Mouse (Mus musculus) C2C12 (cell line): ENCODE measurements around the gene Kcnf1. TPM values are rescaled to one million over a fixed set of nuclear protein-coding genes. Genes with fewer than 3 reads are reported as not detected.
"Not testable (repeated sequence)": the region's sequence is repeated elsewhere in the genome, so short reads cannot be mapped to it uniquely, and the experiment has no call there.

Source experiments
- H3K27me3 ChIP-seq: one replicate; pipeline ENCODE4 v1.6.1; 2011; ENCODE audit not compliant: control insufficient read depth, insufficient read depth, insufficient read length
- H3K36me3 ChIP-seq: one replicate; pipeline ENCODE4 v1.6.1; 2011; ENCODE audit not compliant: control insufficient read depth, insufficient read depth
- H3K4me3 ChIP-seq: one replicate; pipeline ENCODE4 v1.5.1; 2011; ENCODE audit warnings: mild to moderate bottlenecking, control low read depth; ENCODE audit not compliant: poor library complexity, insufficient read depth, severe bottlenecking
- H3K79me2 ChIP-seq: one replicate; pipeline ENCODE4 v1.6.1; 2011; ENCODE audit not compliant: control insufficient read depth, insufficient read depth
- H3K79me3 ChIP-seq: one replicate; pipeline ENCODE4 v1.6.1; 2011; ENCODE audit warnings: low read depth, control low read depth
- H3ac ChIP-seq: one replicate; pipeline ENCODE3; 2011; ENCODE audit warnings: low read depth; ENCODE audit not compliant: control insufficient read depth, insufficient read length
- CEBPB ChIP-seq: IDR thresholded peaks from one replicate; pipeline ENCODE4 v1.6.1; 2011; ENCODE audit warnings: low read depth, mild to moderate bottlenecking, control low read depth, moderate library complexity
- CTCF ChIP-seq: IDR thresholded peaks from one replicate; pipeline ENCODE4 v1.5.1; 2011; ENCODE audit not compliant: control insufficient read depth, insufficient read depth, insufficient read length
- FOSL1 ChIP-seq: IDR thresholded peaks from one replicate; pipeline ENCODE4 v1.8.0; 2011; ENCODE audit warnings: mild to moderate bottlenecking, low read length; ENCODE audit not compliant: poor library complexity, insufficient read depth, severe bottlenecking
- MAX ChIP-seq: IDR thresholded peaks from one replicate; pipeline ENCODE4 v1.6.1; 2011; ENCODE audit warnings: mild to moderate bottlenecking, control low read depth
- MYOD1 ChIP-seq: IDR thresholded peaks from one replicate; pipeline ENCODE4 v1.6.1; 2011; ENCODE audit warnings: low read depth; ENCODE audit not compliant: control insufficient read depth, insufficient read length
- MYOG ChIP-seq: IDR thresholded peaks from one replicate; pipeline ENCODE4 v1.6.1; 2011; ENCODE audit not compliant: control insufficient read depth, insufficient read length; ENCODE audit errors: extremely low read depth
- USF1 ChIP-seq: IDR thresholded peaks from one replicate; pipeline ENCODE4 v1.6.1; 2011; ENCODE audit warnings: low read depth, mild to moderate bottlenecking, control low read depth, moderate library complexity
- polyA plus RNA-seq: library from polyadenylated mRNA; unstranded; fragments of >200 nt; fragmentation: generic; extraction: Trizol; gene quantifications from one replicate; pipeline ENCODE4 v1.2.1, GENCODE M21; 2012; ENCODE audit warnings: missing spikeins

Kcnf1 gene
- polyA plus RNA-seq, 1 experiment: 7.8 TPM

- H3K36me3 ChIP-seq: no peaks in the 10 kb centered on the region
- no peaks in the 10 kb centered on the region for H3K79me2 ChIP-seq
- H3K79me3 ChIP-seq: no peaks in the 10 kb centered on the region
- no peaks in the 10 kb centered on the region for H3K27me3 ChIP-seq
- H3ac ChIP-seq: no peak overlapping the region
- H3K4me3 ChIP-seq: no peak overlapping the region
- TF ChIP-seq CTCF: no peak
- TF ChIP-seq MYOG: no peak
- no peak for TF ChIP-seq FOSL1
- TF ChIP-seq MYOD1: no peak
- no peak for TF ChIP-seq MAX
- TF ChIP-seq CEBPB: no peak
- no peak for TF ChIP-seq USF1
Measured at GRCm38 (mm10) chr12:17131563-17131962, 45.1 kb downstream of the Kcnf1 start.

GRCm38 (mm10) chr12:17122881-17123280, 53.8 kb downstream of the Kcnf1 start:
- H3K27me3 ChIP-seq, H3ac ChIP-seq, H3K36me3 ChIP-seq, H3K79me3 ChIP-seq, H3K79me2 ChIP-seq, H3K4me3 ChIP-seq: not testable (repeated sequence)

Other genes with a start within 250 kb of the Kcnf1 start
- 19.8 TPM for gene Pqlc3, start 176.5 kb downstream of the Kcnf1 start, polyA plus RNA-seq
- 0.02 TPM for gene 2410004P03Rik, start 165.2 kb downstream of the Kcnf1 start, polyA plus RNA-seq
- gene Pdia6, start 89.7 kb upstream of the Kcnf1 start, polyA plus RNA-seq: 319 TPM
- gene Atp6v1c2, start 152.5 kb upstream of the Kcnf1 start, polyA plus RNA-seq: 0.35 TPM
- gene Nol10, start 171.6 kb upstream of the Kcnf1 start, polyA plus RNA-seq: 20.3 TPM